Mouse (Mus musculus) kidney, postnatal 36 days (tissue): ENCODE data around the gene Olfr1357.
A peak's percentile ranks its signal among the peaks of the same experiment; 100 is the strongest.

Source experiments
- DNase-seq, 2 experiments: peaks; one replicate each; pipeline ENCODE4 v3.0.0; 2021 to 2022; ENCODE audit warnings: mixed read lengths in 2 of 2

Gene Olfr1357

DNA sequence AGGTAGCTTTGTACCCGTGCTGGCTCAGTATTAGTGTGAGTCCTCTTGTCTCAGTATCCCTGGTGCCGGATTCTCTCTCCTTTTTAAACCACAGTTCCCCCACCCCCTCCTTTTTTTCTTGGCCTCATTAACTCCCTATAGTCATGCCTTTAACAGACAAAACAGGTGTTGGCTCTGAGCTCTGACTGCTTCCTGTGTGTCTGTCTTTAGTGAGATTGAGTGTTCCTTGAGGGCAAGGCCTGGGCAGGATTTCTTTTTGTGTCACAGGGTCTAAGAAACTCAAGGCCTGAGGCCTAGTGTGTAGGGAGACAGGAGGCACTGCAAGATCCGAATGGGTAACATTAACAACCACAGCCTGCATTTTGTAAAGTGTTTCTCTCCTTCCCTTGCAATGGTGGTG lies 39.7 kb downstream of the Olfr1357 start:
- no peak for DNase-seq

DNA sequence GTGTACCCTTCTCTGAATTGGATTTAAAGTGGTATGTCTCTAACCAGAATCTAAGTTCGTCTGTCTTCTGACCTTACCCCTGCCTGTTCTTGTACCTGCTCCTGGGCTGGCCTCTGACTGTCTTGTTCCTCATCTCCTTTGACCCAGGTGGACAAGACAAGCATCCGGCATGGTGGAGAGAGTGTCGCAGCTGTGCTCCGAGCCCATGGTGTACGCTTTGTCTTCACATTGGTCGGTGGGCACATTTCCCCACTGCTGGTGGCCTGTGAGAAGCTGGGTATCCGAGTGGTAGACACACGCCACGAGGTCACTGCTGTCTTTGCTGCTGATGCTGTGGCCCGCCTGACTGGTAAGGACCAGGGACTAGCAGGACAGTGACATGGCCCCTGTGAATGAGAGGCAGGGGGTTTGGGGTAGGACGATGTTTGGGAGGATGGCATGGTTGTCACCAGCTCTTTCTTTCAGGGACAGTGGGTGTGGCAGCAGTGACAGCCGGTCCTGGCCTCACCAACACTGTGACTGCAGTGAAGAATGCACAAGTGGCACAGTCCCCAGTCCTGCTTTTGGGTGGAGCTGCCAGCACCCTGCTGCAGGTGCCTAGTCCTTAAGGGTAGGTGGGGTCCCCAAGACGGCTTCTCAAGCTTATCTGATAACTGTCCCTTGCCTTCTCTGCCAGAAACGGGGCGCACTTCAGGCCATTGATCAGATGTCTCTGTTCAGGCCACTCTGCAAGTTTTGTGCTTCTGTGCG lies 41.3 kb downstream of the Olfr1357 start:
- DNase-seq, result no peak

- peak; percentile 76 to 78 for DNase-seq
Measured at GRCm38 (mm10) chr10:78575690-78576089, 42.2 kb downstream of the Olfr1357 start.

- DNase-seq, result no peak
Measured at GRCm38 (mm10) chr10:78575105-78575632, 42.7 kb downstream of the Olfr1357 start.

- peak; percentile 98 for DNase-seq
Measured at GRCm38 (mm10) chr10:78574250-78575104, 43.4 kb downstream of the Olfr1357 start, which contains the start of gene Ilvbl. Gene Ilvbl (plus strand): TSS chr10:78574346.

- no peak for DNase-seq
Measured at GRCm38 (mm10) chr10:78573226-78573625, 44.6 kb downstream of the Olfr1357 start.

DNA sequence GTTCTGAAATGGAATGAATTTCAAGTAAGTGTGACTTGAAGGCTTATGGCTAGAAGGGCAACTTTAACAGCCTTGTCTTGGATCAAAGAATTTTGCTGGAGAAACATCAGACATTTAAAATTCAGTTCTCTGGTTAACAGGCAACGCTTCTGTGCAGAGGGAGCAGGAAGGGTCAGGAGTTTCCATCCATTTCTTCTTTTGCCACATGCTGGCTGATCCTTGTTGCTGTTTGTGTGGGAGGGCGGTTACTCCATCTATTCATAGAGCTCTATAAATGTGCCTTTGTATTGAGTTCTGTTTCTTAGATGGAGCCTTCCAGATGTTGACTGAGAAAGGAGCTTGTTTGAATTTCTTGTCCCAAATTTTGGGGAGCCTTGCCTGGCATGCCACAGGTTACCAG lies 47.0 kb downstream of the Olfr1357 start:
- DNase-seq, result no peak

DNA sequence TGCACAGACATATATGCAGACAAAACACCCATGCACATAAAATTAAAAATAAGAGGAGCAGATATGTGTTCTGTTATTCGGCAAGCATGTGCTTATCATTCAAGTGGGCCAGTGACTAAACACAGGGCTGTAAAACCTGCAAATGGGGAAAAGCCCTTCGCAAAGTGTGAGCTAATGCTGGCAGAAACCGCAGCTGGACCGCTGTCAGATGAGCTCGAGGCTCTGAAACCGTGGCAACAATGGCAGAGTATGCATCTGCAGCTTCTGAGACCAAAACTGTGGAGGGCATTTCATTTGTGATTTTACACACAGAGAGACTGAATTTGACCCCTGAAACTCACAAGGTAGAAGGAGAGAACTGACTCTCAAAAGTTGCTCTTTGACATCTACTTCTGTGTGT lies 47.5 kb downstream of the Olfr1357 start:
- DNase-seq, result no peak

- no peak for DNase-seq
Measured at GRCm38 (mm10) chr10:78569686-78570085, 48.2 kb downstream of the Olfr1357 start.

DNA sequence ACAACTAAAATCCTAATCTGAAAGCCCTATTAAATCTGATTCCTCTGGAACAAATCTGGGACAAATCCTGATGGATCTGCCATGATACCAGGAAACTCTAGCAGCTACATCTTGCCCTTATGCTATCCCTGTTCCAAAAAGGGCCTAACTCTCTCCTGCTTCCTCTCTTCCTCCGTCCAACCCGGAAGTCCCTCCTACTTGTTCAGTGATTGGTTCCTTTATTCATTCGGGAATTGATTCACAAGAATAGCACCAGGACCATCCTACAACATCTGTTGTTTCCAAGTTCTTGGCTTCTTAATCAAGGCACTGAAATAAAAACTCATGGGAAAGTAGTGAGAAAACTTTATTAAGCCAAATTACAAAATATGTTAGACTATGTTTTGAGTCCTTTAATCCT lies 48.7 kb downstream of the Olfr1357 start:
- no peak for DNase-seq

DNA sequence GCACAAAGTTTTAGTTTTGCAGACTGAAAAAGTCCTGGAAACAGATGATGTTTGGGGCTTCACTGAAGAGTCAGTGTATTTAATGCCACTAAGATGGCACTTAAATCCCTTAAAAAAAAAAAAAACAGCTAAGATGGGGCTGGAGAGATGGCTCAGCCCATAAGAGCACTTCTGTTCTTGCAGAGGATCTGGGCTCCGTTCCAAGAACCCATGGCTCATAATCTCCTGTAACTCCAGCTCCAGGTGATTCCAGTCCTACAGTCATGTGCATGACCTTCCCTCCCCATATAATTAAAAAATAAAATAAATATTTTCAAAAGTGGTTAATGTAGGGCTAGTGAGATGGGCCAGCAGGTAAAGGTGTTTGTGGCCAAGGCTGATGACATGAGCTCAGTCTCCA lies 52.8 kb downstream of the Olfr1357 start:
- DNase-seq, result no peak
